Comparison of ENCODE assay signal across 9 mouse cellular contexts in the genomic region with DNA sequence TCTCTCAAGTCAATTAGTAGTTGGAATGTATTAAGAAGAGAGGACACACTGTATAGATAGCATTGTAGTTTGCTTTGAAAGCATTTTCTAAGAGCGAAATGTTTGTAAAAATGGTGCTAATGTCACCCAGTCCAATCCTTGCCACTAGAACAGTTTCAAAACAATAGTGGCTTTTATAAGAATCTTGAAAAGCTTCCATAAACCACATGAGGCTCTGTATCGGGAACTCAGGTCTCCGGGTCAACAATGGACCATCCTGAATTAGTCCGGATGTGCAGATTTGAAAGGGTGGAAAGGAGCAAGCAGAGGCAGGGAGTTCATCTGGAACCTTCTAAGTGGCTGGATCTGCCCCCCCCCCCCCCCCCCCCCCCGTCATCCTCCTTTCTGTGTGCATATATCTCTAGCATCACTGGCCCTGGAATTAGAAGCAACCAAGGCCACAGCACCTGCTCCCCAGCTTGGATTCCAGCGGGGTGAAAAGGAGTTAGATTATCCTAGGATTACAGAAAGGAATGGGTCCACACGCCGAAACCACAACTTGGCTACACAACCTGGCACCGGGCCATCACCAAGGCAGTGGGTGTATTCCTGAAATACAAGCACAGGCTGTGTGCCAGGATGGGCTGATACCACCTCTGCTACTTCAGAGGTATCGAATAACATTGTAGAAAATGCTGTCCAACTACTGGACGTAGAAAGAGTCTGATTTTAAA. TPM values are rescaled to one million over a fixed set of nuclear protein-coding genes. Genes with fewer than 3 reads are reported as not detected.
DNase-seq lines count a peak whose midpoint lies in the region; ATAC-seq and TF ChIP-seq lines count a peak whose summit lies in the region.
"Had no signal": no experiment of that assay in that cellular context is flagged by ENCODE, and none has a peak within 500 bp of the region (broad histone marks: within the 10 kb centered on the region; RNA-seq: fewer than 3 reads in every experiment).

No protein-coding gene starts in this region.

- peak overlapping the region; percentile 8 for H3K27ac ChIP-seq in heart, adult 2 months
- no peak overlapping the region for H3K27ac ChIP-seq in heart, embryonic 11.5 days (ENCODE audit: low read depth, low read length)
- no peak overlapping the region for H3K27ac ChIP-seq in liver, embryonic 12.5 days
- H3K27ac ChIP-seq: lung, embryonic 15.5 days had no signal

- H3K36me3 ChIP-seq in heart, adult 2 months (ENCODE audit: control insufficient read depth, insufficient read depth, low read length): peaks cover 10% of the 10 kb centered on the region
- no peaks in the 10 kb centered on the region for H3K36me3 ChIP-seq in heart, embryonic 11.5 days (ENCODE audit: control insufficient read depth, insufficient read depth, low read length)
- no peaks in the 10 kb centered on the region for H3K36me3 ChIP-seq in myocyte (ENCODE audit: control insufficient read depth, insufficient read depth)
- H3K36me3 ChIP-seq in liver, embryonic 12.5 days: no peaks in the 10 kb centered on the region
- H3K36me3 ChIP-seq: lung, embryonic 15.5 days had no signal

- no peak overlapping the region for H3K4me2 ChIP-seq in heart, embryonic 11.5 days
- H3K4me2 ChIP-seq in myocyte (ENCODE audit: low read depth): peak overlapping the region; percentile 65
- no peak overlapping the region for H3K4me2 ChIP-seq in liver, embryonic 12.5 days
- H3K4me2 ChIP-seq: lung, embryonic 15.5 days had no signal

- no peaks in the 10 kb centered on the region for H3K9me3 ChIP-seq in heart, embryonic 11.5 days (replicated peaks; ENCODE audit: control insufficient read depth, low read length)
- H3K9me3 ChIP-seq in liver, embryonic 12.5 days (replicated peaks): no peaks in the 10 kb centered on the region
- H3K9me3 ChIP-seq: lung, embryonic 15.5 days had no signal

- H3K27me3 ChIP-seq in heart, adult 2 months (ENCODE audit: control insufficient read depth, insufficient read depth, low read length): no peaks in the 10 kb centered on the region
- H3K27me3 ChIP-seq in heart, embryonic 11.5 days (ENCODE audit: control insufficient read depth, insufficient read depth, low read length): peaks cover 25% of the 10 kb centered on the region
- no peaks in the 10 kb centered on the region for H3K27me3 ChIP-seq in myocyte (ENCODE audit: control insufficient read depth, insufficient read depth, insufficient read length)
- H3K27me3 ChIP-seq in liver, embryonic 12.5 days (replicated peaks): no peaks in the 10 kb centered on the region
- H3K27me3 ChIP-seq: lung, embryonic 15.5 days had no signal

- no peak overlapping the region for H3ac ChIP-seq in myocyte (ENCODE audit: control insufficient read depth, insufficient read length)

- H3K9ac ChIP-seq in heart, adult 2 months (ENCODE audit: low read depth, low read length): peak overlapping the region; percentile 24; the same call in 1 of the 2 replicates
- no peak overlapping the region for H3K9ac ChIP-seq in heart, embryonic 11.5 days (ENCODE audit: low read depth, low read length)
- H3K9ac ChIP-seq in liver, embryonic 12.5 days: no peak overlapping the region
- H3K9ac ChIP-seq: lung, embryonic 15.5 days had no signal

- H3K4me3 ChIP-seq in heart, adult 2 months: no peak overlapping the region
- no peak overlapping the region for H3K4me3 ChIP-seq in heart, embryonic 11.5 days (ENCODE audit: low read depth, low read length)
- no peak overlapping the region for H3K4me3 ChIP-seq in myocyte
- H3K4me3 ChIP-seq in liver, embryonic 12.5 days: no peak overlapping the region
- H3K4me3 ChIP-seq: lung, embryonic 15.5 days had no signal

- WGBS in heart, adult 2 months: 41% methylated on average over 10 of the region's 11 CpGs
- WGBS in heart, embryonic 11.5 days (ENCODE audit: insufficient replicate concordance): 75% methylated on average over 10 of the region's 11 CpGs
- 82% methylated on average over 10 of the region's 11 CpGs for WGBS in liver, embryonic 12.5 days (ENCODE audit: insufficient replicate concordance)

- TF ChIP-seq POLR2A in heart, adult 2 months (IDR thresholded peaks at IDR 0.05; ENCODE audit: insufficient read depth, low read depth, low read length): no peak
- no peak for TF ChIP-seq POLR2A in myocyte (IDR thresholded peaks at IDR 0.05; ENCODE audit: insufficient read length, low read depth)

- H3K4me1 ChIP-seq in heart, adult 2 months (ENCODE audit: control insufficient read depth, insufficient read depth, low read length): peaks cover 9% of the 10 kb centered on the region
- H3K4me1 ChIP-seq in heart, embryonic 11.5 days (ENCODE audit: control insufficient read depth, insufficient read depth, low read length): peaks cover 5% of the 10 kb centered on the region; the same call in 1 of the 2 replicates
- peaks cover 28% of the 10 kb centered on the region for H3K4me1 ChIP-seq in liver, embryonic 12.5 days

- TF ChIP-seq CTCF in heart, adult 2 months (IDR thresholded peaks at IDR 0.05): no peak

- intact Hi-C loops in heart, adult 2 months (cut with DNase I): loop anchor here (5.0 kb wide), 1 partner anchor 41 kb away; a partner anchor contains a TSS

- H3K79me2 ChIP-seq in heart, adult 2 months (replicated peaks; ENCODE audit: control insufficient read depth, insufficient read depth, low read length): peaks cover 3% of the 10 kb centered on the region; the same call in 1 of the 2 replicates
- peaks cover 5% of the 10 kb centered on the region for H3K79me2 ChIP-seq in myocyte (ENCODE audit: control insufficient read depth, insufficient read depth)

- no peak for TF ChIP-seq EP300 in heart, adult 2 months (IDR thresholded peaks at IDR 0.05; ENCODE audit: insufficient read depth, low read depth, low read length)

- peak; percentile 29 to 42 for DNase-seq in heart, adult 2 months
- peak; percentile 76 for DNase-seq in adrenal gland, postnatal 10 days
- DNase-seq in frontal cortex, postnatal 25 days (ENCODE audit: low spot score in 2 of 2): peak; percentile 35 to 41
- DNase-seq in kidney, postnatal 25 days: peak; percentile 45 to 52
- DNase-seq in spleen, postnatal 36 days (ENCODE audit: low spot score in 2 of 2): no peak

- ATAC-seq in heart, embryonic 11.5 days (replicated peaks; ENCODE audit: insufficient number of reproducible peaks, low FRiP score, low TSS enrichment): no peak
- ATAC-seq in liver, embryonic 12.5 days: no peak

TF ChIP-seq in myocyte, 11 proteins besides CTCF, POLR2A, EP300 and RAD21:
- TF ChIP-seq SRF (IDR thresholded peaks at IDR 0.05; ENCODE audit: control insufficient read depth, insufficient read length, low read depth) (no peak), POLR2AphosphoS2 (IDR thresholded peaks at IDR 0.05; ENCODE audit: insufficient read length, low read depth) (no peak), MYOD1 (IDR thresholded peaks at IDR 0.05; ENCODE audit: control insufficient read depth in 1 of 3, insufficient read length in 2 of 3, low read depth in 2 of 3) (peak; percentile 74 to 87 (median 77)), TCF12 (IDR thresholded peaks at IDR 0.05; ENCODE audit: insufficient read depth, poor library complexity, severe bottlenecking) (peak; percentile 63), USF1 (IDR thresholded peaks at IDR 0.05; ENCODE audit: low read depth) (no peak), MAX (IDR thresholded peaks at IDR 0.05; ENCODE audit: low read depth) (no peak), MYOG (IDR thresholded peaks at IDR 0.05; ENCODE audit: control insufficient read depth in 1 of 3, insufficient read depth in 1 of 3, insufficient read length in 2 of 3, low read depth in 2 of 3) (peak in 2 of 3 experiments; percentile 68 to 78), TCF3 (IDR thresholded peaks at IDR 0.05; ENCODE audit: insufficient read length, low read depth) (no peak), REST (IDR thresholded peaks at IDR 0.05; ENCODE audit: insufficient read depth, insufficient read length) (no peak), E2F4 (IDR thresholded peaks at IDR 0.05; ENCODE audit: insufficient read depth) (no peak), CEBPB (IDR thresholded peaks at IDR 0.05; ENCODE audit: insufficient read depth, poor library complexity, severe bottlenecking) (no peak)

RNA-seq across cellular contexts. Expression of a gene that starts 42.0 kb away (rescaled TPM):
- 1 to 10 TPM; 4.5 to 4.8 TPM for total RNA-seq in heart, adult 2 months (2021)
- polyA plus RNA-seq in heart, adult 2 months (2012; rRNA removed): 1.7 and 4.3 TPM in 2 replicates
- polyA plus RNA-seq in heart, embryonic 11.5 days (2014; fragmentation: Nextera tagmentation; extraction: Ambion mirVana): 8.2 and 8.5 TPM in 2 replicates
- 10 to 100 TPM; 13.1 to 15.3 TPM for total RNA-seq in adrenal gland, postnatal 10 days (2021)
- polyA plus RNA-seq in myocyte (2012; fragmentation: generic; extraction: Trizol): 3.1 TPM
- 10.0 and 10.3 TPM in 2 replicates for polyA plus RNA-seq in liver, embryonic 12.5 days (2016; fragmentation: Nextera tagmentation; extraction: Ambion mirVana)

Comparison
In these comparisons a context has a peak if more than half of its experiments do, and no peak if none do; other contexts are left out.
1. DNase-seq: peak in heart, adult 2 months (2 of 2), adrenal gland, postnatal 10 days (single experiment), frontal cortex, postnatal 25 days (2 of 2) and kidney, postnatal 25 days (2 of 2); none in spleen, postnatal 36 days (0 of 2).